In the genomic region with DNA sequence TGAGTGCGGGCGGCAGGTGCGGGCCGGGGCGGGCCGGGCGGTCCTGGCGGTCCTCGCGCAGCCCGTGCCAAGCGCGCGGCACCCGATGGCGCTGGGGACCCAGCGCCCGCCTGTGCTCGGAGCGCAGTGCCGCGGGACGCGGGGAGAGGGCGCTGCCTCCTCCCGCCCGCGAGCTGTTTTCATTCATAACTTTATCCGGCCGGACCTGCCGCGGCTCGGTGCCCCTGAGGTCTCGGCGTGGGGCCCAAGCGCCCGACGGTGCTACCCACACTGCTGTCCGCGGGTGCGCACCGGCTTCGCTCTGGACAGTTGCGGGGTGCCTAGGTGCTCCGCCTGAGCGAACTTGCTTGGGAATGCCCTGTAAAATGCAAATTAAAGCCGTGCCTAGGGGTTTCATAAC, we compare ENCODE assay signal across 8 mouse cellular contexts. TPM values are rescaled to one million over a fixed set of nuclear protein-coding genes. Genes with fewer than 3 reads are reported as not detected.
DNase-seq lines count a peak whose midpoint lies in the region; ATAC-seq and TF ChIP-seq lines count a peak whose summit lies in the region.

No protein-coding gene starts in this region.

- no peak overlapping the region for H3ac ChIP-seq in C2C12 (ENCODE audit: control insufficient read depth, insufficient read length, low read depth)

- no peaks in the 10 kb centered on the region for H3K27me3 ChIP-seq in C2C12 (ENCODE audit: control insufficient read depth, insufficient read depth, insufficient read length)
- H3K27me3 ChIP-seq in forebrain, embryonic 11.5 days (ENCODE audit: control insufficient read depth, insufficient read depth, low read length): no peaks in the 10 kb centered on the region
- no peaks in the 10 kb centered on the region for H3K27me3 ChIP-seq in heart, embryonic 16.5 days (ENCODE audit: control insufficient read depth, insufficient read depth, low read length)
- H3K27me3 ChIP-seq in liver, embryonic 15.5 days: peaks cover 37% of the 10 kb centered on the region
- peaks cover 33% of the 10 kb centered on the region for H3K27me3 ChIP-seq in neural tube, embryonic 13.5 days
- no peaks in the 10 kb centered on the region for H3K27me3 ChIP-seq in testis, adult 2 months (ENCODE audit: control insufficient read depth, insufficient read depth, low read length)

- no peaks in the 10 kb centered on the region for H3K79me3 ChIP-seq in C2C12 (ENCODE audit: low read depth)

- no peak for TF ChIP-seq POLR2A in bone marrow macrophage, adult 2 months (IDR thresholded peaks at IDR 0.05; ENCODE audit: borderline replicate concordance, low read depth, low read length)
- TF ChIP-seq POLR2A in testis, adult 2 months (IDR thresholded peaks at IDR 0.05; ENCODE audit: control insufficient read depth, low read depth, low read length): no peak

- peak; percentile 49 for ATAC-seq in forebrain, embryonic 11.5 days (replicated peaks; ENCODE audit: low FRiP score)
- ATAC-seq in heart, embryonic 16.5 days (replicated peaks; ENCODE audit: extremely low read depth, insufficient read depth, low FRiP score): peak; percentile 81
- peak; percentile 60 for ATAC-seq in liver, embryonic 15.5 days (ENCODE audit: insufficient read depth)
- peak; percentile 65 for ATAC-seq in neural tube, embryonic 13.5 days (ENCODE audit: low read depth)

- under 1% methylated on average over 31 of the region's 47 CpGs for WGBS in forebrain, embryonic 11.5 days
- under 1% methylated on average over 45 of the region's 47 CpGs for WGBS in heart, embryonic 16.5 days
- WGBS in liver, embryonic 15.5 days (ENCODE audit: insufficient replicate concordance): under 1% methylated on average over 47 of the region's 47 CpGs
- WGBS in neural tube, embryonic 13.5 days: under 1% methylated on average over 42 of the region's 47 CpGs

- peak overlapping the region; percentile 89 for H3K9ac ChIP-seq in forebrain, embryonic 11.5 days (ENCODE audit: low read length)
- H3K9ac ChIP-seq in heart, embryonic 16.5 days (ENCODE audit: low read length): peak overlapping the region; percentile 94
- H3K9ac ChIP-seq in liver, embryonic 15.5 days: peak overlapping the region; percentile 62
- H3K9ac ChIP-seq in neural tube, embryonic 13.5 days: peak overlapping the region; percentile 84

- no peaks in the 10 kb centered on the region for H3K9me3 ChIP-seq in forebrain, embryonic 11.5 days (ENCODE audit: control insufficient read depth, low read length)
- no peaks in the 10 kb centered on the region for H3K9me3 ChIP-seq in heart, embryonic 16.5 days (replicated peaks; ENCODE audit: control insufficient read depth, low read length)
- no peaks in the 10 kb centered on the region for H3K9me3 ChIP-seq in liver, embryonic 15.5 days (replicated peaks)
- H3K9me3 ChIP-seq in neural tube, embryonic 13.5 days: no peaks in the 10 kb centered on the region

- H3K4me1 ChIP-seq in bone marrow macrophage, adult 2 months (ENCODE audit: control insufficient read depth, insufficient read depth, low read length): peaks cover 2% of the 10 kb centered on the region; the same call in 1 of the 2 replicates
- peaks cover 9% of the 10 kb centered on the region; the same call in 1 of the 2 replicates for H3K4me1 ChIP-seq in forebrain, embryonic 11.5 days (replicated peaks; ENCODE audit: control insufficient read depth, insufficient read depth, low read length)
- H3K4me1 ChIP-seq in heart, embryonic 16.5 days (ENCODE audit: control insufficient read depth, insufficient read depth, low read length): peaks cover 17% of the 10 kb centered on the region
- peaks cover 33% of the 10 kb centered on the region for H3K4me1 ChIP-seq in liver, embryonic 15.5 days (replicated peaks)
- H3K4me1 ChIP-seq in neural tube, embryonic 13.5 days (replicated peaks): peaks cover 30% of the 10 kb centered on the region
- H3K4me1 ChIP-seq in testis, adult 2 months (ENCODE audit: control insufficient read depth, insufficient read depth, low read length): peaks cover 9% of the 10 kb centered on the region

- DNase-seq in forebrain, embryonic 11.5 days (ENCODE audit: low spot score): peak; percentile 86
- DNase-seq in kidney, postnatal 14 days: peak; percentile 87

- H3K79me2 ChIP-seq in C2C12 (ENCODE audit: control insufficient read depth, insufficient read depth): no peaks in the 10 kb centered on the region

- no peak overlapping the region for H3K27ac ChIP-seq in bone marrow macrophage, adult 2 months (ENCODE audit: insufficient read depth, low read depth, low read length)
- H3K27ac ChIP-seq in forebrain, embryonic 11.5 days (ENCODE audit: low read depth, low read length): peak overlapping the region; percentile 53
- peak overlapping the region; percentile 81 for H3K27ac ChIP-seq in heart, embryonic 16.5 days (ENCODE audit: low read length)
- peak overlapping the region; percentile 66; the same call in 1 of the 2 replicates for H3K27ac ChIP-seq in liver, embryonic 15.5 days (replicated peaks)
- peak overlapping the region; percentile 90 for H3K27ac ChIP-seq in neural tube, embryonic 13.5 days (replicated peaks)
- no peak overlapping the region for H3K27ac ChIP-seq in testis, adult 2 months (ENCODE audit: control insufficient read depth, insufficient read depth, low read depth, low read length)

- peak overlapping the region; percentile 32 for H3K4me3 ChIP-seq in C2C12 (ENCODE audit: insufficient read depth, poor library complexity, severe bottlenecking)
- H3K4me3 ChIP-seq in bone marrow macrophage, adult 2 months (ENCODE audit: insufficient read depth, low read length): peak overlapping the region; percentile 79
- H3K4me3 ChIP-seq in forebrain, embryonic 11.5 days (ENCODE audit: low read depth, low read length): peak overlapping the region; percentile 91
- H3K4me3 ChIP-seq in heart, embryonic 16.5 days (ENCODE audit: low read length): peak overlapping the region; percentile 90
- H3K4me3 ChIP-seq in liver, embryonic 15.5 days (replicated peaks): peak overlapping the region; percentile 72
- H3K4me3 ChIP-seq in neural tube, embryonic 13.5 days: peak overlapping the region; percentile 82
- H3K4me3 ChIP-seq in testis, adult 2 months (ENCODE audit: control insufficient read depth, low read depth, low read length): peak overlapping the region; percentile 92

- peak overlapping the region; percentile 88 for H3K4me2 ChIP-seq in forebrain, embryonic 11.5 days (ENCODE audit: low read depth, low read length, severe bottlenecking)
- peak overlapping the region; percentile 88 for H3K4me2 ChIP-seq in heart, embryonic 16.5 days (ENCODE audit: low read depth, low read length)
- peak overlapping the region; percentile 95 for H3K4me2 ChIP-seq in liver, embryonic 15.5 days
- peak overlapping the region; percentile 65 for H3K4me2 ChIP-seq in neural tube, embryonic 13.5 days

- peak; percentile 92 for TF ChIP-seq CTCF in C2C12 (IDR thresholded peaks at IDR 0.05; ENCODE audit: control insufficient read depth, insufficient read depth, insufficient read length)
- TF ChIP-seq CTCF in bone marrow macrophage, adult 2 months (IDR thresholded peaks at IDR 0.05; ENCODE audit: low read depth, low read length): no peak
- TF ChIP-seq CTCF in testis, adult 2 months (IDR thresholded peaks at IDR 0.05; ENCODE audit: control insufficient read depth, insufficient read depth, insufficient replicate concordance, low read depth, low read length): 0 out of 2 replicates have a peak, but pooled peaks have one; percentile 17

- no peaks in the 10 kb centered on the region for H3K36me3 ChIP-seq in C2C12 (ENCODE audit: control insufficient read depth, insufficient read depth)
- H3K36me3 ChIP-seq in forebrain, embryonic 11.5 days (ENCODE audit: control insufficient read depth, insufficient read depth, low read length): no peaks in the 10 kb centered on the region; the same call in 1 of the 2 replicates
- H3K36me3 ChIP-seq in heart, embryonic 16.5 days (ENCODE audit: control insufficient read depth, insufficient read depth): peaks cover 15% of the 10 kb centered on the region
- H3K36me3 ChIP-seq in liver, embryonic 15.5 days (replicated peaks): peaks cover 22% of the 10 kb centered on the region
- H3K36me3 ChIP-seq in neural tube, embryonic 13.5 days: peaks cover 21% of the 10 kb centered on the region
- no peaks in the 10 kb centered on the region for H3K36me3 ChIP-seq in testis, adult 2 months (ENCODE audit: control insufficient read depth, insufficient read depth, low read length)

TF ChIP-seq in C2C12, 6 proteins besides CTCF, POLR2A, EP300 and RAD21:
- TF ChIP-seq USF1 (IDR thresholded peaks at IDR 0.05; ENCODE audit: low read depth) (no peak), FOSL1 (IDR thresholded peaks at IDR 0.05; ENCODE audit: insufficient read depth, low read length, poor library complexity, severe bottlenecking) (no peak), MAX (IDR thresholded peaks at IDR 0.05) (no peak), CEBPB (IDR thresholded peaks at IDR 0.05; ENCODE audit: low read depth) (no peak), MYOD1 (IDR thresholded peaks at IDR 0.05; ENCODE audit: control insufficient read depth, insufficient read length, low read depth) (no peak), MYOG (IDR thresholded peaks at IDR 0.05; ENCODE audit: control insufficient read depth, extremely low read depth, insufficient read length) (no peak)
TF ChIP-seq in C2C12: peak in this region for 0.

RNA-seq across cellular contexts. Expression of a gene that starts 1.1 kb away (rescaled TPM):
- polyA plus RNA-seq in C2C12 (2012; fragmentation: generic; extraction: Trizol): 1.4 TPM
- polyA plus RNA-seq in bone marrow macrophage, adult 2 months (2012; ENCODE audit: insufficient read depth, insufficient read length, missing spikeins): not detected in 2 replicates
- polyA plus RNA-seq in forebrain, embryonic 11.5 days (2014; fragmentation: Nextera tagmentation; extraction: Ambion mirVana): 20.9 and 24.4 TPM in 2 replicates
- polyA plus RNA-seq in heart, embryonic 16.5 days (2015; fragmentation: Nextera tagmentation; extraction: Ambion mirVana): 6.9 and 8.2 TPM in 2 replicates
- polyA plus RNA-seq in liver, embryonic 15.5 days (2015; fragmentation: Nextera tagmentation; extraction: Ambion mirVana): 3.0 and 3.9 TPM in 2 replicates
- 4.4 TPM in 2 replicates for polyA plus RNA-seq in neural tube, embryonic 13.5 days (2015; fragmentation: Nextera tagmentation; extraction: Ambion mirVana)
- polyA plus RNA-seq in testis, adult 2 months (2012; rRNA removed): 4.3 and 4.6 TPM in 2 replicates

Comparison
In these comparisons a context has a peak if more than half of its experiments do, and no peak if none do; other contexts are left out.
1. H3K4me3 ChIP-seq: peak in every context shown above with its lines; median percentile 92 in testis, adult 2 months; 91 in forebrain, embryonic 11.5 days; 90 in heart, embryonic 16.5 days; 82 in neural tube, embryonic 13.5 days; 79 in bone marrow macrophage, adult 2 months; 72 in liver, embryonic 15.5 days; 32 in C2C12.
2. H3K27ac ChIP-seq: peak in forebrain, embryonic 11.5 days (single experiment), heart, embryonic 16.5 days (single experiment), liver, embryonic 15.5 days (single experiment) and neural tube, embryonic 13.5 days (single experiment); none in bone marrow macrophage, adult 2 months (single experiment) and testis, adult 2 months (single experiment).
3. Peak in every context shown above with its lines, with median percentiles within 50 percentile points of each other: ATAC-seq, H3K4me2 ChIP-seq and H3K9ac ChIP-seq.